Mouse (Mus musculus) brown adipose tissue, adult 24 weeks (tissue): ENCODE measurements around the gene Ubqln2. TPM values are rescaled to one million over a fixed set of nuclear protein-coding genes. Genes with fewer than 3 reads are reported as not detected.
A peak's percentile ranks its signal among the peaks of the same experiment; 100 is the strongest.

Source experiments
- H3K27ac ChIP-seq: fragments of 200-500 bp; replicated peaks from 2 replicates; pipeline ENCODE4 v1.5.1; 2012; ENCODE audit warnings: low read depth, mild to moderate bottlenecking, low read length
- H3K4me1 ChIP-seq: fragments of 200-500 bp; 2 replicates; pipeline ENCODE4 v1.6.1; 2012; ENCODE audit warnings: low read length, mixed read lengths; ENCODE audit not compliant: control insufficient read depth, insufficient read depth, insufficient read length
- H3K4me3 ChIP-seq: fragments of 200-500 bp; 2 replicates; pipeline ENCODE4 v1.5.1; 2012; ENCODE audit warnings: low read depth, mild to moderate bottlenecking, low read length, moderate library complexity; ENCODE audit not compliant: insufficient read depth
- polyA plus RNA-seq: library from polyadenylated mRNA; stranded (reverse); fragments of >200 nt; gene quantifications from 2 replicates; pipeline ENCODE4 v1.2.4, GENCODE M21; 2012; ENCODE audit not compliant: missing spikeins, insufficient read depth, insufficient read length

Gene Ubqln2
- 7.4 and 8.6 TPM in 2 replicates for polyA plus RNA-seq

DNA sequence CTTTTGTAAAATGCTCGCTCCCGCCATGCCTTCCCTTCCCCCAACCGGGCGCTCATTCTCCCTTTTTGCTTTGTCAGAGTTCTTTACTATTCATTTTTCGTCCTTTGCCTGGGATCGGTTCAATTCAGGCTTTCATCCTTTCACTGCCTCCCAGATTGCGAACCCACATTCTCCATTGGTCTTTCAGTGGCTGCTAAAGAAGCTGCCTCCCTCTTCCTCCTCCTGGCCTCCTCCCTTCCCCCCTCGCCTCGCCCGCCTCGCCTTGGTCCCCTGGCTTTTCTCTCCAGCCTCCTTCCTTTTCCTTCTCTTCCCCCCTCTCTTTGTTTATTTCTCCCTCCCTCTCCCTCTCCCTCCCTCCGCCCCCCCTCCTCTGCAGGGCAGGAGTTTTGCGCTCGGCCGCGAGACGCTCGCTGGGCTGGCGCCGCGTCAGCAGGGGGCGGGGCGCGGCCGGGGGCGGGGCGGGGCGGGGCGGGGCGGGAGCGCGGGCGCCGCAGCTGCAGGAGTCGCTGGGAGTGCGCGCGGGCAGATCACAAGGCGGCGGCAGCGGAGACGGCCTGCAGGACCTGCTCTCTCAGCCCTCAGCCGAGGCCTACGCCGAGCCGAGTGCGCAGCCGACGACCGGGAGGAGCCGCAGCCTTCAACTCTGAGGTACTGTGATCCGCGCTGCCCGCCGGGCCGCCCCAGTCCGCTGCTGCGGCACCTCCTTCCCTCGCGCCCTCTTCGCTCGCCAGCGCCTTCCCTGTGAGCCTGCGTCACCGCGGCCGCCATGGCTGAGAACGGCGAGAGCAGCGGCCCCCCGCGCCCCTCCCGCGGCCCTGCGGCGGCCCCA is at the start of gene Ubqln2:
Gene Ubqln2, plus strand, starts transcription at position 540 of the 829 bp plus-strand sequence.
- Histone ChIP-seq H3K4me3 (peak within 1 kb of the TSS; percentile 99), H3K4me1 (peaks cover 4% of the 10 kb centered on the region; the same call in 1 of the 2 replicates)

DNA sequence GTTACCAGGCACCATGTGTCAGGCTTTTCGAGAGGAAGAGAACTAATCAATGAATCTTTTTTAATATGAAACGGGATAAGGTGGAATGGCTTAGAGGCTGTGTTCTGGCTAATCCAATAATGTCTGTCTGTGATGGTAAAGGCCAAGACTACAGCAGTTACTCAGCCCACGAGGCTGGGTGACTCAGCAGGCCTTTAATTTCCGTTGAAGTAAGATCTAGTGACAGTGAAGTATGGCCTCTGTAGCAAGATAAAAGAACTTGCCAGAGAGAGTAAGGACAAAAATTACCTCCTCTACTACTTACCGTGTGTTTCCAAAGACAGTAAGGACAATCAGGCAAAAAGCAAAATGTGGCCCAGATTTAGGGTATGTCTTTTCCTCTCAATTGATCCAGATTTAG is 46.1 kb upstream of the Ubqln2 start:
- H3K4me3 ChIP-seq: no peak overlapping the region
- H3K27ac ChIP-seq: no peak overlapping the region
- no peaks in the 10 kb centered on the region for H3K4me1 ChIP-seq

More for the DNA sequence above, at the start of gene Ubqln2:
- H3K27ac ChIP-seq: peak within 1 kb of the TSS; percentile 73

DNA sequence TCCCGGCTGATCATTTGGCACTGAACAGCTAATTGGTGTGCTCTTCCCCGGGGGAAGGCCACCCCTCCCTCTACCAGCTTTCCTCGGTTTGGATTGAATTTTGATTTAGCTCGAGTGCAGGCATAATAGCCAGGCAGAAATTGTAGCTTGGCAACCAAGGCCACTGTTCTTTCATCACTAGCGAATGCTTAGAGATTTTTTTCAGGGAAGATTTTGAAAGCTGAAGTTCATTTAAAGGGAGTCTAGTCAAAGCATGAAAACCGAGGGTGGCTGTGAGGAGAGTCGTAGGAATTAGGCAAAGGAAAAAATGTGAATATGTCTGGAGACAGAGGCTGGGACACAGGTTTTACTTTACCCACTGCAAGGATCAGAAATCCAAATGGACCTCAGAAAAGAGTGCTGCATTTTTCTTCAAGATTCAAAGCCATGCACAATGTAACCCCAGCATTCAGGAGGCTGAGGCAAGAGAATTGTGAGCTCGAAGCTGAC is 21.2 kb upstream of the Ubqln2 start:
- Histone ChIP-seq H3K27ac (no peak overlapping the region), H3K4me3 (no peak overlapping the region), H3K4me1 (no peaks in the 10 kb centered on the region)

DNA sequence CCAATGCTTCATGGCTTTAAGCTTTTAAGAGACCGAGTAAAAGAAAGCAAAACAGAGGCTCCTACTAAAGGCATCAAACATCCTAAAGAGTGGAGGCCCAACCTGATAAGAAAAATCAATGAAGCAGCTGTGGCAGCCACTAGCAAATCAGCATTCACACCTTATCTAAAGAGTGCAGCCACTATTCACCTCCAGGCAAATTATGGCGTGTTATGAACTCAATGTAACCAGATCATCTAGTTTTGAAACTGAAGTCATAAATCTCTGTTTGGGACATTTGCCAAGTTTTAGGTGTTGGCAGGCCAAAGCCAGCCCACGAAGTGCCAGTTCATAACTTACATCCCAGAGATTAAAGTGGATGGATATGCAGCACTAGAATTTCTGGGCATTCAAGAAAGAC is 5.7 kb upstream of the Ubqln2 start:
- H3K27ac ChIP-seq: no peak overlapping the region
- no peak overlapping the region for H3K4me3 ChIP-seq
- H3K4me1 ChIP-seq: no peaks in the 10 kb centered on the region

DNA sequence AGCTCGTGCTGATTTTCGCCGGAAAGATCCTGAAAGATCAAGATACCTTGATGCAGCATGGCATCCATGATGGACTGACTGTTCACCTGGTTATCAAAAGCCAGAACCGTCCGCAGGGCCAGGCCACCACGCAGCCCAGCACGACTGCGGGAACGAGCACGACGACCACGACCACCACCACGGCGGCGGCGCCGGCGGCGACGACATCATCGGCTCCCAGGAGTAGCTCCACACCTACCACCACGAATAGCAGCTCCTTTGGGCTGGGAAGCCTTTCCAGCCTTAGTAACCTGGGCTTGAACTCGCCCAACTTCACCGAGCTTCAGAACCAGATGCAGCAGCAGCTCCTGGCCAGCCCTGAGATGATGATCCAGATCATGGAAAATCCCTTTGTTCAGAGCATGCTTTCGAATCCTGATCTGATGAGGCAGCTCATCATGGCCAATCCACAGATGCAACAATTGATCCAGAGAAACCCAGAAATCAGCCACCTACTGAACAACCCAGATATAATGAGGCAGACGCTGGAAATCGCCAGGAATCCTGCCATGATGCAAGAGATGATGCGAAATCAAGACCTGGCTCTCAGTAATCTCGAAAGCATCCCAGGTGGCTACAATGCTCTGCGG is 752 bp downstream of the Ubqln2 start:
- peak overlapping the region; percentile 73; the same call in 1 of the 2 replicates for H3K27ac ChIP-seq
- H3K4me3 ChIP-seq: peak overlapping the region; percentile 99
- peaks cover 4% of the 10 kb centered on the region; the same call in 1 of the 2 replicates for H3K4me1 ChIP-seq

DNA sequence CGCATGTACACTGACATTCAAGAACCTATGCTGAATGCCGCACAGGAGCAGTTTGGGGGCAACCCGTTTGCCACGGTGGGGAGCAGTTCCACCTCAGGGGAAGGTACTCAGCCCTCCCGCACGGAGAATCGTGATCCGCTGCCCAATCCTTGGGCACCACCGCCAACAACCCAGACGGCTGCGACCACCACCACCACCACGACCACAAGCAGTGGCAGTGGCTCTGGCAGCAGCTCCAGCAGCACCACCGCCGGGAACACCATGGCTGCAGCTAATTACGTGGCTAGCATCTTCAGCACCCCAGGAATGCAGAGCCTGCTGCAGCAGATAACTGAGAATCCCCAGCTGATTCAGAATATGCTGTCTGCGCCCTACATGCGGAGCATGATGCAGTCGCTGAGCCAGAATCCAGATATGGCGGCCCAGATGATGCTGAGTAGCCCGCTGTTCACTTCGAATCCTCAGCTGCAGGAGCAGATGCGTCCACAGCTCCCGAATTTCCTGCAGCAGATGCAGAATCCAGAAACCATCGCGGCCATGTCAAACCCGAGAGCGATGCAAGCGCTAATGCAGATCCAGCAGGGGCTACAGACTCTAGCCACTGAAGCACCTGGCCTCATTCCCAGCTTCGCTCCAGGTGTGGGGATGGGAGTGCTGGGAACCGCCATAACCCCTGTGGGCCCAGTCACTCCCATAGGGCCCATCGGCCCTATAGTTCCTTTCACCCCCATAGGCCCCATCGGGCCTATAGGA is 1.4 kb downstream of the Ubqln2 start:
- Histone ChIP-seq H3K4me1 (peaks cover 4% of the 10 kb centered on the region; the same call in 1 of the 2 replicates), H3K27ac (no peak overlapping the region), H3K4me3 (peak overlapping the region; percentile 99)

DNA sequence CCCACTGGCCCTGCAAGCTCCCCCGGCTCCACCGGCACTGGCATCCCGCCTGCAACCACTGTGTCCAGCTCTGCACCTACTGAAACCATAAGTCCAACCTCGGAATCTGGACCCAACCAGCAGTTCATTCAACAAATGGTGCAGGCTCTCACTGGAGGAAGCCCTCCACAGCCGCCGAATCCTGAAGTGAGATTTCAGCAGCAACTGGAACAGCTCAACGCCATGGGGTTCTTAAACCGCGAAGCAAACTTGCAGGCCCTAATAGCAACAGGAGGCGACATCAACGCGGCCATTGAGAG is 2.0 kb downstream of the Ubqln2 start:
- peak overlapping the region; percentile 38 for H3K4me3 ChIP-seq

DNA sequence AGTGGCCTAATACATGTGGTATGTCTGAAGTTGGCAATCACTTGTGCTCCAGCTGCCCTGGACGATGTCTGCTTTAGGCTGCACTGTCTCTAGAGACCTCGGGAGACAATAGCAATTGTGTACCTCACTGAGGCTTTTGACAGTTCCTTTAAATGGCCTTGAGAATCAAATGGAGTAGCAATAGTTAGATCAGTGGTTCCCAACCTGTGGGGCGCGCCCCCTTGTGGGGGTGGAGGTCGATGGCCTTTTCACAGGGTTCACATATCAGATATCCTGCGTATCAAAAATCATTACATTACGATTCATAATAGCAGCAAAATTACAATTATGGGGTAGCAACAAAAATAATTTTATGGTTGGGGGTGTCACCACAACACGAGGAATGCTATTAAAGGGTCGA is 7.9 kb downstream of the Ubqln2 start:
- H3K27ac ChIP-seq: no peak overlapping the region
- no peaks in the 10 kb centered on the region for H3K4me1 ChIP-seq
- no peak overlapping the region for H3K4me3 ChIP-seq

More for the DNA sequence above, 2.0 kb downstream of the Ubqln2 start:
- peaks cover 4% of the 10 kb centered on the region; the same call in 1 of the 2 replicates for H3K4me1 ChIP-seq
- no peak overlapping the region for H3K27ac ChIP-seq

DNA sequence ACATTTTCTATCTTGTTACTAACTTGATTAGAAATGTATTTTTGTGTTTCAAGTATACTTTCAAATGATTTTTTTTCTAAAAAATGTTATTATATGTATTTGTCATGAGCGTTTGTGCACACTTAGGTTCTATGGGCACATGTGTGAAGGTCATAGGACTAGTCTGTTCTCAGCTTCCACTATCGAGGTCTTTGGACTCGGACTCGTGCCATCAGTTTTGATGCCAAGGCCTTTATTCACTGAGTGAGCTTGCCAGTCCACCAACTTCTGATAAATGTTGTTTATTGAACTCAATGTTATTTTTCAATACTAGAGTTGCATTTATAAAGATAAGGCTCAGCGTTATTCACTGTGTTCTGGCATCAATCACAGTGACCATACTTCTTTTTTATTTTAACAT is 17.5 kb downstream of the Ubqln2 start:
- Histone ChIP-seq H3K4me1 (no peaks in the 10 kb centered on the region), H3K4me3 (no peak overlapping the region), H3K27ac (no peak overlapping the region)

DNA sequence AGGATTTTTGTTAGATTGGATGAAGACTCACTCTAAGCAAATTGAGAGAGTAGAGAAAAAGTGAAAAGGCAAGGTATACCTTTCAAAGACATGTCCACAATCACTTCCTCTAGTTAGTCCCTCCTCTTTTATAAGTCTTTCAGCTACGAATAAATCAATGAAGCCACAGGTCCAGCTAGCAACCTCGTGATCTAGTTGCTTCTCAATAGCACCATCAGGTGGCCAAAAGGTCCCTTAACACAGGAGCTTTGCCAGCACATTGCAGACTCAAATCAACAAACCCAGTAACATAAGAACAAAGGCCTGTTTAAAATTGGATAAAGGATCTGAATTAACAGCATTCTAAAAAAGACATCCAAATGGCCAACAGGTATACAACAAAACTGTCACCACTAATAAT is 30.4 kb downstream of the Ubqln2 start:
- no peak overlapping the region for H3K4me3 ChIP-seq

More for the DNA sequence above, 30.4 kb downstream of the Ubqln2 start:
- Histone ChIP-seq H3K4me1 (no peaks in the 10 kb centered on the region), H3K27ac (no peak overlapping the region)

Other genes with a start within 250 kb of the Ubqln2 start
- not detected in 2 replicates for gene Cypt3, start 60.4 kb downstream of the Ubqln2 start, polyA plus RNA-seq
- gene Kctd12b, start 198.2 kb downstream of the Ubqln2 start, polyA plus RNA-seq: 8.6 and 9.1 TPM in 2 replicates
- 20.5 and 21.5 TPM in 2 replicates for gene Nbdy, start 225.4 kb downstream of the Ubqln2 start, polyA plus RNA-seq